Mouse (Mus musculus): ENCODE measurements at regions not wholly inside any gene's neighbourhood (a gene's known extent, or its start where the extent isn't known, plus 50 kb on each side); places are given as distances from the start of the nearest gene placed in this dataset.
A peak's percentile ranks its signal among the peaks of the same experiment; 100 is the strongest.

GRCm38 (mm10) chr11:90981626-90982025, 293.5 kb upstream of the Tom1l1 start:
- Histone ChIP-seq H3K27ac (no peak overlapping the region), H3K27me3 (no peaks in the 10 kb centered on the region), H3K9ac (no peak overlapping the region), H3K36me3 (no peaks in the 10 kb centered on the region), H3K4me3 (replicated peaks) (no peak overlapping the region), H3K9me3 (replicated peaks) (no peaks in the 10 kb centered on the region), H3K4me2 (no peak overlapping the region), H3K4me1 (no peaks in the 10 kb centered on the region)
- 89% methylated on average over 1 of the region's 1 CpGs for WGBS
- no peak for ATAC-seq (replicated peaks; ENCODE audit: low FRiP score)

DNA sequence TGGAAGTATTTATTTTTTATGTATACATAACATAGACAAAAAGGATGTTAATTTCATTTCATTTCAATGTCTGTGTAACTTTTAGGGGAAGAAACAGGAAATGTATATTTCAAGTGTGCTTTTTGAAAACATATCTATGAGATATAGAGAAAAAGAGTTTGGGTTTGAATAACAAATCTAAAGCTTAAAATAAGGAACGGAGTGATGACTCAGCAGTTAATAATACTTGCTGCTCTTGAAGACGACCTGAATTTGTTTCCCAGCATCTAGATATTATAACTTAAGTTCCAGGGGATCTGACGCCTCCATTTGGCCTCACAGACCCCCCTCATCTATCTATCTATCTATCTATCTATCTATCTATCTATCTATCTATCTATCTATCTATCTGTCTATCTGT, 290.1 kb upstream of the Tom1l1 start:
- WGBS, result 79% methylated on average over 3 of the region's 3 CpGs
- Histone ChIP-seq H3K9ac (no peak overlapping the region), H3K4me1 (no peaks in the 10 kb centered on the region), H3K36me3 (no peaks in the 10 kb centered on the region), H3K4me2 (no peak overlapping the region), H3K4me3 (replicated peaks) (no peak overlapping the region), H3K27ac (no peak overlapping the region), H3K9me3 (replicated peaks) (no peaks in the 10 kb centered on the region), H3K27me3 (no peaks in the 10 kb centered on the region)
- ATAC-seq (replicated peaks; ENCODE audit: low FRiP score), result no peak

GRCm38 (mm10) chr11:90941076-90941475, 252.9 kb upstream of the Tom1l1 start:
- no peak overlapping the region for H3K4me2 ChIP-seq
- no peak for ATAC-seq (replicated peaks; ENCODE audit: low FRiP score)
- WGBS, result 83% methylated on average over 5 of the region's 5 CpGs
- H3K9ac ChIP-seq, result no peak overlapping the region
- no peak overlapping the region for H3K4me3 ChIP-seq (replicated peaks)
- H3K4me1 ChIP-seq, result no peaks in the 10 kb centered on the region
- H3K36me3 ChIP-seq, result no peaks in the 10 kb centered on the region
- H3K9me3 ChIP-seq (replicated peaks), result no peaks in the 10 kb centered on the region
- no peaks in the 10 kb centered on the region for H3K27me3 ChIP-seq
- H3K27ac ChIP-seq, result no peak overlapping the region

DNA sequence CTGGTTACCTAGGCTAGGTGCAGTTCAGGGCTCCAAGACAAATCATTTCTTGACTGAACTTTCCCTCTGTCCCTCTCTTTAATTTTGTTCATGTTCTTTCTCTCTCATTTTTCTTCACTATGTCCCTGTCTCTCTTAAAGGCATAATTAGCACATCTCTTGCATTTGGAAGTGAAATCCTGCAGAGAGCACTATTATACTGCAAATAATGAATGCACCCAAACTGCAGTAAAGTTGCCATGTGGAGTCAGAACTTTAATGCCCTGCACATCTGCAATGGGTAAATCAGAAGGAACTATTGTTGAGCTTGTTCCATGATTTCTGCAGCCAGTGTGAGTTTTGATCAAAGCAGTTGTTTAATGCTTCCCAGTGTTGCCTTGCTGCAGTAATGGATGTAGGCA, 237.6 kb upstream of the Tom1l1 start:
- Histone ChIP-seq H3K27ac (no peak overlapping the region), H3K36me3 (no peaks in the 10 kb centered on the region), H3K4me1 (no peaks in the 10 kb centered on the region), H3K9me3 (replicated peaks) (no peaks in the 10 kb centered on the region), H3K9ac (no peak overlapping the region), H3K4me3 (replicated peaks) (no peak overlapping the region), H3K4me2 (no peak overlapping the region), H3K27me3 (peaks cover 8% of the 10 kb centered on the region; the same call in 1 of the 2 replicates)
- ATAC-seq (replicated peaks; ENCODE audit: low FRiP score), result no peak

- no peaks in the 10 kb centered on the region for H3K27me3 ChIP-seq
- H3K9ac ChIP-seq, result no peak overlapping the region
- H3K36me3 ChIP-seq, result no peaks in the 10 kb centered on the region
- no peak for ATAC-seq (replicated peaks; ENCODE audit: low FRiP score)
- no peak overlapping the region for H3K4me3 ChIP-seq (replicated peaks)
- H3K4me1 ChIP-seq, result no peaks in the 10 kb centered on the region
- WGBS, result 36% methylated on average over 3 of the region's 3 CpGs
- H3K9me3 ChIP-seq (replicated peaks), result no peaks in the 10 kb centered on the region
- no peak overlapping the region for H3K27ac ChIP-seq
- H3K4me2 ChIP-seq, result no peak overlapping the region
These were observed 229.6 kb upstream of the Tom1l1 start for GRCm38 (mm10) chr11:90917782-90918181.

- 61% methylated on average over 3 of the region's 3 CpGs for WGBS
- ATAC-seq (replicated peaks; ENCODE audit: low FRiP score), result no peak
- Histone ChIP-seq H3K9ac (no peak overlapping the region), H3K27me3 (no peaks in the 10 kb centered on the region), H3K9me3 (replicated peaks) (no peaks in the 10 kb centered on the region), H3K4me1 (no peaks in the 10 kb centered on the region), H3K4me2 (no peak overlapping the region), H3K36me3 (no peaks in the 10 kb centered on the region), H3K4me3 (replicated peaks) (no peak overlapping the region), H3K27ac (no peak overlapping the region)
These were observed 206.1 kb upstream of the Tom1l1 start for GRCm38 (mm10) chr11:90894236-90894635.

DNA sequence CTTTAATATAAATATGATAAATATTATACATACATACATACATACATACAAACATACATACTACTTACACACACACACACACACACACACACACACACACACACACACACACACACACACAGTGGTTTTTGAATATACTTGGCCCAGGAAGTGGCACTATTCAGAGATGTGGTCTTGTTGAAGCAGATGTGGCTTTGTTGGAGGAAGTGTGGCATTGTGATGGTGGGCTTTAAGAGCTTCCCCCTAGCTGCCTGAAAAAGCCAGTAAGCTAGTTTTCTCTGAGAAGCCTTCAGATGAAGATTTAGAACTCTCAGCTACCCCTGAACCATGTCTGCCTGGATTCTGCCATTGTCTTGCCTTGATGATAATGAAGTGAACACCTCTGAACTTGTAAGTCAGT, 185.0 kb upstream of the Tom1l1 start:
- Histone ChIP-seq H3K4me1 (no peaks in the 10 kb centered on the region), H3K36me3 (no peaks in the 10 kb centered on the region), H3K4me3 (replicated peaks) (no peak overlapping the region), H3K27ac (no peak overlapping the region), H3K9me3 (replicated peaks) (no peaks in the 10 kb centered on the region), H3K4me2 (no peak overlapping the region), H3K27me3 (no peaks in the 10 kb centered on the region), H3K9ac (no peak overlapping the region)
- ATAC-seq (replicated peaks; ENCODE audit: low FRiP score), result no peak

DNA sequence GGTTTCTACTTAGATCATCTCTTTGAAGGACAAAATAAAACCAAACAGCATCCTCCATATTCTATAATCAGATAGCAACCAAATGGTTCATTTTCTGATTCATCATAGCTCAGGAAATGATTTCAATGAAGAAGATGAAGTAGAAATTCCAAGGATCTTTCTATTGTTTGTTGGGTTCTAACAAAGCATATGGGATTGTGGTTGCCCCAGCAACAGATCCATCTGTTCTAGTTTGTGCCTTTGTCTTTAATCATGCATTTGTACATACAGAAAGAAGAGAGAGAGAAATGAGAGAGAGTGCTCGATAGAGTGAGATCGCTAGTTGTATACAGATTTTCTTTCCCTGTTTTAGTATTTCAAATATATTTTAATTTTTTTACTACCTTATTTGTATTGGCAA, 183.5 kb upstream of the Tom1l1 start:
- 97% methylated on average over 2 of the region's 2 CpGs for WGBS
- H3K4me3 ChIP-seq (replicated peaks), result no peak overlapping the region
- H3K4me1 ChIP-seq, result no peaks in the 10 kb centered on the region
- no peaks in the 10 kb centered on the region for H3K27me3 ChIP-seq
- no peak for ATAC-seq (replicated peaks; ENCODE audit: low FRiP score)
- no peaks in the 10 kb centered on the region for H3K36me3 ChIP-seq
- H3K4me2 ChIP-seq, result no peak overlapping the region
- H3K9me3 ChIP-seq (replicated peaks), result no peaks in the 10 kb centered on the region
- H3K9ac ChIP-seq, result no peak overlapping the region
- no peak overlapping the region for H3K27ac ChIP-seq

GRCm38 (mm10) chr11:90863981-90864760, 176.0 kb upstream of the Tom1l1 start:
- Histone ChIP-seq H3K27ac (no peak overlapping the region), H3K27me3 (no peaks in the 10 kb centered on the region), H3K4me2 (no peak overlapping the region), H3K4me1 (no peaks in the 10 kb centered on the region), H3K9me3 (replicated peaks) (no peaks in the 10 kb centered on the region), H3K36me3 (no peaks in the 10 kb centered on the region), H3K9ac (no peak overlapping the region), H3K4me3 (replicated peaks) (no peak overlapping the region)
- WGBS, result 73% methylated on average over 4 of the region's 4 CpGs
- no peak for ATAC-seq (replicated peaks; ENCODE audit: low FRiP score)

GRCm38 (mm10) chr11:90855731-90856130, 167.6 kb upstream of the Tom1l1 start:
- WGBS, result 90% methylated on average over 1 of the region's 1 CpGs
- Histone ChIP-seq H3K27ac (no peak overlapping the region), H3K36me3 (no peaks in the 10 kb centered on the region), H3K4me2 (no peak overlapping the region), H3K9ac (no peak overlapping the region), H3K9me3 (replicated peaks) (no peaks in the 10 kb centered on the region), H3K4me3 (replicated peaks) (no peak overlapping the region), H3K4me1 (no peaks in the 10 kb centered on the region), H3K27me3 (no peaks in the 10 kb centered on the region)
- ATAC-seq (replicated peaks; ENCODE audit: low FRiP score), result no peak

GRCm38 (mm10) chr11:90855324-90855723, 167.2 kb upstream of the Tom1l1 start:
- Histone ChIP-seq H3K27me3 (no peaks in the 10 kb centered on the region), H3K4me1 (no peaks in the 10 kb centered on the region), H3K4me3 (replicated peaks) (no peak overlapping the region), H3K27ac (no peak overlapping the region), H3K9me3 (replicated peaks) (no peaks in the 10 kb centered on the region), H3K4me2 (no peak overlapping the region), H3K36me3 (no peaks in the 10 kb centered on the region), H3K9ac (no peak overlapping the region)
- no peak for ATAC-seq (replicated peaks; ENCODE audit: low FRiP score)
- WGBS, result 87% methylated on average over 3 of the region's 3 CpGs

DNA sequence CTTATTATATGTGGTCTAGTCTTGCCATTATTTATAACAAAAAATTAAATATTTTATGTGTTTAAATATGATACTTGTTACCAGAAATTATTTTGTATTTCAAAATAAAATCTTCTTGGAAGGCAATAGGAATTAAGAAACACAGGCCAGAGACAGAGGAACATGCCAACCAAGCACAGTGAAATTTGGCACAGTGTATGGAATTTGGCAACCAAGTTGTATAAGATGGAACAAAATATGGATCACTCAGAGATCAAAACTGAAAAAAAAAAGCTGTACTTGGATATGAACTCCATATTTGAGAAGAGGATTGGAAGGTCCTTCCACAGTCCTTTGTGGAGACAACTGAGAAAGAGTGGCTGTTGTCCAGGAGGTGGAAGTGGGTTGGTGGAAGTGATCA, 163.1 kb upstream of the Tom1l1 start:
- no peaks in the 10 kb centered on the region for H3K27me3 ChIP-seq
- no peak for ATAC-seq (replicated peaks; ENCODE audit: low FRiP score)
- H3K4me2 ChIP-seq, result no peak overlapping the region
- no peaks in the 10 kb centered on the region for H3K9me3 ChIP-seq (replicated peaks)
- H3K9ac ChIP-seq, result no peak overlapping the region
- H3K4me3 ChIP-seq (replicated peaks), result no peak overlapping the region
- H3K27ac ChIP-seq, result no peak overlapping the region
- H3K36me3 ChIP-seq, result no peaks in the 10 kb centered on the region
- no peaks in the 10 kb centered on the region for H3K4me1 ChIP-seq

GRCm38 (mm10) chr11:90844925-90845319, 156.8 kb upstream of the Tom1l1 start:
- ATAC-seq (replicated peaks; ENCODE audit: low FRiP score), result peak; percentile 88
- peak overlapping the region; percentile 81 for H3K27ac ChIP-seq
- H3K27me3 ChIP-seq, result no peaks in the 10 kb centered on the region
- peaks cover 15% of the 10 kb centered on the region for H3K4me1 ChIP-seq
- no peaks in the 10 kb centered on the region for H3K36me3 ChIP-seq
- 23% methylated on average over 6 of the region's 6 CpGs for WGBS
- peaks cover 9% of the 10 kb centered on the region for H3K9me3 ChIP-seq (replicated peaks)
- no peak overlapping the region for H3K9ac ChIP-seq
- peak overlapping the region; percentile 21; the same call in 1 of the 2 replicates for H3K4me2 ChIP-seq
- H3K4me3 ChIP-seq (replicated peaks), result no peak overlapping the region
